Mouse (Mus musculus): ENCODE data around the gene Mbnl2. TPM values are rescaled to one million over a fixed set of nuclear protein-coding genes. Genes with fewer than 3 reads are reported as not detected.

Gene Mbnl2
- total and polyA plus RNA-seq, 3 experiments: 23.8 to 28.9 (median 23.9) TPM

GRCm38 (mm10) chr14:120355742-120356440, 80.4 kb downstream of the Mbnl2 start:
- dilution Hi-C loops (cut with MboI; ENCODE audit: extremely low pct_ligation_motif_present, extremely low pct_unique_long_range_greater_than_20kb, low sequenced_read_pairs): no loop called here
- DNase-seq (ENCODE audit: extremely low read depth): no peak
- H3K79me2 ChIP-seq (replicated peaks; ENCODE audit: control insufficient read depth, extremely low read depth, insufficient read depth, poor library complexity, severe bottlenecking): peaks cover 19% of the 10 kb centered on the region; the same call in 1 of the 2 replicates
- no peak overlapping the region for H3K27ac ChIP-seq (ENCODE audit: insufficient read depth, low read depth)
- no peaks in the 10 kb centered on the region for H3K9me3 ChIP-seq (replicated peaks; ENCODE audit: low read length)
- no peaks in the 10 kb centered on the region for H3K27me3 ChIP-seq (replicated peaks)
- H3K36me3 ChIP-seq (replicated peaks in 1 of 2; ENCODE audit: control insufficient read depth in 1 of 2, insufficient read depth in 1 of 2, low read length in 1 of 2): peaks cover 5 to 39% of the 10 kb centered on the region in 2 experiments
- TF ChIP-seq NRF1 (IDR thresholded peaks at IDR 0.05; ENCODE audit: low read depth, low read length) (no peak), MAZ (IDR thresholded peaks at IDR 0.05; ENCODE audit: low read depth, low read length) (no peak), TCF12 (IDR thresholded peaks at IDR 0.05; ENCODE audit: low read depth, low read length) (no peak), CHD2 (IDR thresholded peaks at IDR 0.05; ENCODE audit: low read length) (no peak), ETS1 (conservative IDR thresholded peaks at IDR 0.05; ENCODE audit: low read depth, low read length) (no peak), CTCF (conservative IDR thresholded peaks at IDR 0.05 in 1 of 2, IDR thresholded peaks at IDR 0.05 in 1 of 2; ENCODE audit: low read depth in 2 of 2, low read length in 2 of 2) (no peak), RAD21 (IDR thresholded peaks at IDR 0.05; ENCODE audit: low read depth, low read length) (no peak), MYC (IDR thresholded peaks at IDR 0.05; ENCODE audit: low read depth, low read length) (no peak), JUND (conservative IDR thresholded peaks at IDR 0.05; ENCODE audit: low read depth, low read length) (no peak), RCOR1 (conservative IDR thresholded peaks at IDR 0.05; ENCODE audit: low read depth, low read length) (no peak), MAFK (IDR thresholded peaks at IDR 0.05; ENCODE audit: insufficient replicate concordance, low read length) (no peak), POLR2A (IDR thresholded peaks at IDR 0.05; ENCODE audit: low read depth, low read length) (no peak), TBP (conservative IDR thresholded peaks at IDR 0.05; ENCODE audit: low read depth, low read length) (no peak), NELFE (IDR thresholded peaks at IDR 0.05; ENCODE audit: low read depth, low read length) (no peak), IRF4 (IDR thresholded peaks at IDR 0.05; ENCODE audit: low read depth, low read length) (no peak), USF1 (IDR thresholded peaks at IDR 0.05; ENCODE audit: low read depth, low read length) (no peak), CHD1 (IDR thresholded peaks at IDR 0.05; ENCODE audit: low read depth, low read length) (no peak), SIN3A (IDR thresholded peaks at IDR 0.05; ENCODE audit: low read length) (no peak), ELF1 (IDR thresholded peaks at IDR 0.05; ENCODE audit: low read depth, low read length) (no peak)
- in situ Hi-C loops (cut with MboI; ENCODE audit: low pct_ligation_motif_present, low pct_unique_long_range_greater_than_20kb, low sequenced_read_pairs): no loop called here
- no peak overlapping the region for H3K4me2 ChIP-seq (ENCODE audit: insufficient read depth, low read depth, poor library complexity, severe bottlenecking)
- H3K4me3 ChIP-seq (replicated peaks in 1 of 3; ENCODE audit: low read depth in 2 of 3, low read length in 2 of 3, poor library complexity in 1 of 3): no peak overlapping the region
- H3K4me1 ChIP-seq (ENCODE audit: control insufficient read depth in 1 of 2, insufficient read depth in 2 of 2): peaks cover 0 to 3% of the 10 kb centered on the region in 2 experiments; a peak in 2 of 4 replicates
- no peak overlapping the region for H3K9ac ChIP-seq (ENCODE audit: insufficient read depth, low read depth)

DNA sequence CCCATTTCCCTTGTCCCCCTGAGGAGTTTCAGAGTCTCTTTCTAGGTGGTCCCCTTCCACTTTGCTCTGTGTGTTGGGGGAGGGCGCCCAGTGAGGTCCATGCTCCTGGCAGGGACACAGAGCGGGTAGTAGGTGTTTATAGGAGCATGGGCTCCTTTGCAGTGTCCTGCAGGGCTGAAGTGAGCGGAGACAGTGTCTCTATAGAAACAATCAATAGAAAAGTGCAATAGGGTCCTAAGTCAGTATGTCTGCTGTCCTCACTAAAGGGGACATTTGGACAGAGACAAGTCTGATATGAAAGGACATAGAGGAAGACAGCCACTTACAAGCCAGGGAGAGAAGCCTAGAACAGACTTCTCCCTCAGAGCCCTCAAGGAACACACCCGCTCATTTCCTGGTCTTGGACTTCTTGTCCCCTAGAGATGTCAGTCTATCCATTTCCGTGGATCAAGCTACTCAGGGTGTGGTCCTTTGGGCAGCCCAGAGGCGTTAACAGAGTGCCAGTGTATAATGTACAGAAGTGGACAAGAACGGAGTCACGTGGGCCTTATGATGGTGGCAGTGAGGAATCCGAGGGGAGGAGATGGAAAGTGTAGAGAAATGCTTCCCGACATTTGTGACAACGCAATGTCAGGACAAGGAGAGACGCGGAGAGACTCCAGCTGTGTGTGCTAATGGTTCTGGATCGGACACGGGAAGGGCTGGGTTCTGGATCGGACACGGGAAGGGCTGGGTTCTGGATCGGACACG, 82.0 kb downstream of the Mbnl2 start:
- H3K36me3 ChIP-seq (replicated peaks in 1 of 2; ENCODE audit: control insufficient read depth in 1 of 2, insufficient read depth in 1 of 2, low read length in 1 of 2): peaks cover 5 to 41% of the 10 kb centered on the region in 2 experiments
- dilution Hi-C loops (cut with MboI; ENCODE audit: extremely low pct_ligation_motif_present, extremely low pct_unique_long_range_greater_than_20kb, low sequenced_read_pairs) (no loop called here), in situ Hi-C loops (cut with MboI; ENCODE audit: low pct_ligation_motif_present, low pct_unique_long_range_greater_than_20kb, low sequenced_read_pairs) (no loop called here)
- no peaks in the 10 kb centered on the region for H3K9me3 ChIP-seq (replicated peaks; ENCODE audit: low read length)
- no peak overlapping the region for H3K4me3 ChIP-seq (replicated peaks in 1 of 3; ENCODE audit: low read depth in 2 of 3, low read length in 2 of 3, poor library complexity in 1 of 3)
- TF ChIP-seq MAZ (IDR thresholded peaks at IDR 0.05; ENCODE audit: low read depth, low read length) (no peak), JUN (IDR thresholded peaks at IDR 0.05; ENCODE audit: insufficient read depth, low read depth, low read length) (no peak), HCFC1 (IDR thresholded peaks at IDR 0.05; ENCODE audit: low read depth, low read length) (no peak), BHLHE40 (IDR thresholded peaks at IDR 0.05; ENCODE audit: low read depth, low read length) (no peak), ZKSCAN1 (IDR thresholded peaks at IDR 0.05; ENCODE audit: borderline replicate concordance, low read depth, low read length) (no peak), IRF4 (IDR thresholded peaks at IDR 0.05; ENCODE audit: low read depth, low read length) (no peak), ZNF384 (IDR thresholded peaks at IDR 0.05; ENCODE audit: low read depth, low read length) (no peak), ETS1 (conservative IDR thresholded peaks at IDR 0.05; ENCODE audit: low read depth, low read length) (no peak), RCOR1 (conservative IDR thresholded peaks at IDR 0.05; ENCODE audit: low read depth, low read length) (no peak), UBTF (IDR thresholded peaks at IDR 0.05; ENCODE audit: low read depth, low read length) (no peak)
- H3K4me2 ChIP-seq (ENCODE audit: insufficient read depth, low read depth, poor library complexity, severe bottlenecking): no peak overlapping the region
- no peak overlapping the region for H3K9ac ChIP-seq (ENCODE audit: insufficient read depth, low read depth)
- no peaks in the 10 kb centered on the region for H3K27me3 ChIP-seq (replicated peaks)
- no peak for DNase-seq (ENCODE audit: extremely low read depth)
- H3K79me2 ChIP-seq (replicated peaks; ENCODE audit: control insufficient read depth, extremely low read depth, insufficient read depth, poor library complexity, severe bottlenecking): peaks cover 12% of the 10 kb centered on the region; the same call in 1 of the 2 replicates
- H3K4me1 ChIP-seq (ENCODE audit: control insufficient read depth in 1 of 2, insufficient read depth in 2 of 2): peaks cover 0 to 3% of the 10 kb centered on the region in 2 experiments; a peak in 3 of 4 replicates
- H3K27ac ChIP-seq (ENCODE audit: insufficient read depth, low read depth): no peak overlapping the region

All from CH12.LX (cell line).